Mouse (Mus musculus): Measurements from ENCODE around the gene Nuak2.

DNA sequence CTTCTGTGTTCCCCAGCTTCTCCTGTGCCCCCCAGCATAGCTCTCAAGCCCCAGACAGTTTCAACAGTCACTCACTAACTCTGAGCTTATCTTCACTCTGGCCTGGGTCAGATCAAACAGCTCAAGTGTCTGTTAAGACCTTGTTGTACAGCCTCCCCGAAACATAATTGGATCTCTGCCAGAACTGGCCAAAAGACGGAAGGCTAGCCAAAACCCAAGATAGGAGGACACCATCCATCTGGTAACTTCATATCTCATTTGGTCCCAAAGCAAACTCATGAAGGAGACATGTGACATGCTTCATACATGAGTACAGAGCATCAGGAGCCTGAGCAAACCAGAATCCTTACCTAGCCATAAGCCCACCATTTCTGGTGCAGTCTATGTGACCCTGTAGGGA is 3.9 kb upstream of the Nuak2 start:
- TF ChIP-seq POLR2A (IDR thresholded peaks at IDR 0.05; ENCODE audit: extremely low read depth, insufficient read depth, low read length) (no peak), CTCF (IDR thresholded peaks at IDR 0.05; ENCODE audit: extremely low read depth, insufficient read depth, low read length) (no peak)

Data from cortical plate, adult 2 months (tissue).